Mouse (Mus musculus) natural killer cell, adult 2 months (primary cell): Measurements from ENCODE around the gene Capza1.

Source experiments
- DNase-seq, 2 experiments: peaks; one replicate each; pipeline ENCODE4 v3.0.0; 2022; ENCODE audit warnings: low spot score in 2 of 2

The Capza1 gene

GRCm38 (mm10) chr3:104788561-104789311 lies 75.6 kb downstream of the Capza1 start:
- peak; percentile 27 to 44 for DNase-seq

GRCm38 (mm10) chr3:104788075-104788474 lies 76.2 kb downstream of the Capza1 start, which contains the start of gene Rhoc:
Gene Rhoc, plus strand, starts transcription at chr3:104788375.
- DNase-seq: no peak

GRCm38 (mm10) chr3:104785284-104785683 lies 79.0 kb downstream of the Capza1 start:
- DNase-seq: no peak

GRCm38 (mm10) chr3:104783971-104784500 lies 80.3 kb downstream of the Capza1 start:
- DNase-seq: peak in 1 of 2 experiments; percentile 49

- no peak for DNase-seq
Observed at GRCm38 (mm10) chr3:104782061-104782681, 82.1 kb downstream of the Capza1 start.

DNA sequence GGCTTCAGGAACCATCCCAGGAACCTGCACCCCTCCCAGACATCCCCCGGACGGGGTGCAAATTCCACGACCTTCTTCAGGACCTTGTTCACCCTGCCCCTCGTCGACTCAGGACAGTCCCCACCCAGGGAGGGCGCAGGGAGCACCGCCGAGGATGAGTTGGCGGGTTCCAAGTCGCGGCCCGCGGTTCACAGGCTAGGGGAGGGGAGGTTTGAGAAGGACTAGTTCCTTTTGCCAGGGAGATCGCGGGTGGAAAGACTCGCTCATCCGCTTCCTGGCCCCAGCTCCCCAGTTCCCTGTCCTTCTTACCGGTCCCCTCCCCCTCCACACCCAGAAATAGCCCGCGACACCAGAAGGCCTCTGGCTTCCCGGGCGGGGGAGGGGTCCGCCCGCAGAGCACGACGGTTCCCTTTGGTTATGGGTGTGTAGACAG lies 82.8 kb downstream of the Capza1 start, which contains the start of gene Fam19a3:
TSS of gene Fam19a3 (minus strand) at position 370 of the 433 bp plus-strand sequence.
- DNase-seq: peak in 1 of 2 experiments; percentile 32

- DNase-seq: peak; percentile 74 to 86
Observed at GRCm38 (mm10) chr3:104780561-104781420, 83.5 kb downstream of the Capza1 start, which contains the start of gene Ppm1j. Gene Ppm1j, plus strand, starts transcription at chr3:104781056.

DNA sequence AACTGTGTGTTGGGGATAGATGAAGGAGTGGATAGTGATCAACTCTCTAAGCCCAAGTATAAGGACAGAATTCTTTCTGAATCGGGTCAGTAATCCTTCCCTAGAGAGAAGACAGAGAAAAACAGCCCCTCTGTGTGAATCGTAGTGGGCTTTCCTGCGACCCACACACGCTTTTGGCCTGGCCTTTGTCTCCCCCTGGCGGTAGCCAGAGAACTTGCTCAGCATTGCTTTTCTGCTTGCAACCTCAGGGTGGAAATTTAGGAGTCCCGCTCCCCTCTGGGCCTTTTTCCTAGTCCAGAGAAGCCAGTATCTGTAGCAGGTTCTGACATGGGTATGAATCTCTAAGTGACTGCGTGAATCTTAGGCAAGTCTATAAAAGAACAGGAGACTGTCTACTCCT lies 84.4 kb downstream of the Capza1 start:
- peak; percentile 59 to 65 for DNase-seq

- DNase-seq: peak in 1 of 2 experiments; percentile 25
Observed at GRCm38 (mm10) chr3:104777342-104777741, 87.0 kb downstream of the Capza1 start.

- no peak for DNase-seq
Observed at GRCm38 (mm10) chr3:104773301-104773700, 91.0 kb downstream of the Capza1 start.
